Mouse (Mus musculus): ENCODE results near the gene Pold1. TPM values are rescaled to one million over a fixed set of nuclear protein-coding genes. Genes with fewer than 3 reads are reported as not detected.

Gene Pold1
- total and polyA plus RNA-seq, 2 experiments from 2014 or later: 18.3 to 41.8 TPM

DNA sequence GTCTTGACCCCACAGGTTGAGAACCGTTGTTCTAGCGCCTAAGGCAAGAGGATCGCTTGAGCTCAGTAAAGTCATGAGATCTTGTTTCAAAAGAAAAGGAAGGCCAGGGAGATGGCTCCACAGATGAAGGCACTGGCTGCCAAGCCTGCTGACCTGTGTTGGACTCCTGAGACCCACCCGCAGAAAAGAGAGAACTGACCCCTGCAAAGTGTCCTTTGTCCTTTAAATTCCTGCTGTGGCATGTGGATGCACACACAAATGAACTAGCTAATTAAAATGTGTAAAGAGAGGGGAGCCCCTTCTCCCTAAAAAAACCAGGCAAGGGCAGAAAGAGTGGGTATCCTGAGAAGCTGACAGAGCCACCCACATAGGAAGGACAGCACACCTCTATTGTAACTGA lies 23.2 kb upstream of the Pold1 start:
- 71% methylated on average over 4 of the region's 4 CpGs for WGBS
- DNase-seq (ENCODE audit: low spot score): no peak
- no peak overlapping the region for H3K4me2 ChIP-seq (ENCODE audit: low read depth, low read length)

DNA sequence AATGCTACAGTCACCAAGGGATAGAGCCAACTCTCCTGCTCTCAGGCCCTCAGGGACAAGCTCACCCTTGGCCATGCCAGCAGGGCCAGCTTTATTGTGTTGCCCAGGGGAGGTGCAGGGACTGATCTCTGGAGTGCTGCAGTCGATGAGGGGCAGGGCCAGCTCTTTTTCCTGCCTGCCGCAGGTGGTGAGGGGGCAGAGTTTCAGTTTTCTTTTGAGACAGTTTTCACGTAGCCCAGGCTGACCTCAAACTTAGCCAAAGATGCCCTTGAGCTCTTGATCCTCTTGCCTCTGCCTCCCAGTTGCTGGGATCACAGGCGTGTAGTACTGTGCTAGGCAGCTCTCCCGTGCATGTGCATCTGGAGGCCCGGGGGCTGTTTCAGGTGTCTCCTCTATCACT lies 22.3 kb upstream of the Pold1 start:
- TF ChIP-seq CTCF (IDR thresholded peaks at IDR 0.05; ENCODE audit: low read depth): no peak
- H3K27me3 ChIP-seq (ENCODE audit: control insufficient read depth, insufficient read depth, low read length): 0 out of 2 replicates have a peak, but pooled peaks cover 10% of the 10 kb centered on the region

More for the DNA sequence above, 23.2 kb upstream of the Pold1 start:
- no peak overlapping the region for H3K4me3 ChIP-seq (ENCODE audit: low read depth, low read length)
- H3K9ac ChIP-seq (replicated peaks; ENCODE audit: low read depth, low read length): no peak overlapping the region
- ATAC-seq (ENCODE audit: insufficient read depth, low read depth): no peak
- H3K27me3 ChIP-seq (ENCODE audit: control insufficient read depth, insufficient read depth, low read length): 0 out of 2 replicates have a peak, but pooled peaks cover 10% of the 10 kb centered on the region
- no peaks in the 10 kb centered on the region for H3K4me1 ChIP-seq (ENCODE audit: control insufficient read depth, insufficient read depth)
- H3K27ac ChIP-seq (ENCODE audit: low read depth): no peak overlapping the region
- H3K36me3 ChIP-seq (replicated peaks; ENCODE audit: control insufficient read depth, insufficient read depth, low read length): no peaks in the 10 kb centered on the region
- no peaks in the 10 kb centered on the region for H3K9me3 ChIP-seq (replicated peaks; ENCODE audit: control insufficient read depth, low read length)
- TF ChIP-seq EP300 (IDR thresholded peaks at IDR 0.05; ENCODE audit: low read depth) (no peak), CTCF (IDR thresholded peaks at IDR 0.05; ENCODE audit: low read depth) (no peak)

GRCm38 (mm10) chr7:44568803-44569202 lies 20.2 kb upstream of the Pold1 start:
- H3K9ac ChIP-seq (replicated peaks; ENCODE audit: low read depth, low read length): no peak overlapping the region
- no peak overlapping the region for H3K4me3 ChIP-seq (ENCODE audit: low read depth, low read length)
- WGBS: 62% methylated on average over 9 of the region's 9 CpGs
- DNase-seq (ENCODE audit: low spot score): no peak
- no peaks in the 10 kb centered on the region for H3K4me1 ChIP-seq (ENCODE audit: control insufficient read depth, insufficient read depth)
- H3K4me2 ChIP-seq (ENCODE audit: low read depth, low read length): no peak overlapping the region
- ATAC-seq (ENCODE audit: insufficient read depth, low read depth): no peak
- no peak for TF ChIP-seq CTCF (IDR thresholded peaks at IDR 0.05; ENCODE audit: low read depth)
- no peak for TF ChIP-seq EP300 (IDR thresholded peaks at IDR 0.05; ENCODE audit: low read depth)
- peaks cover 14% of the 10 kb centered on the region; the same call in 1 of the 2 replicates for H3K27me3 ChIP-seq (ENCODE audit: control insufficient read depth, insufficient read depth, low read length)
- H3K9me3 ChIP-seq (replicated peaks; ENCODE audit: control insufficient read depth, low read length): no peaks in the 10 kb centered on the region
- H3K36me3 ChIP-seq (replicated peaks; ENCODE audit: control insufficient read depth, insufficient read depth, low read length): no peaks in the 10 kb centered on the region
- no peak overlapping the region for H3K27ac ChIP-seq (ENCODE audit: low read depth)

More for the DNA sequence above, 22.3 kb upstream of the Pold1 start:
- H3K4me2 ChIP-seq (ENCODE audit: low read depth, low read length): no peak overlapping the region
- 64% methylated on average over 6 of the region's 6 CpGs for WGBS
- H3K4me1 ChIP-seq (ENCODE audit: control insufficient read depth, insufficient read depth): no peaks in the 10 kb centered on the region
- H3K9me3 ChIP-seq (replicated peaks; ENCODE audit: control insufficient read depth, low read length): no peaks in the 10 kb centered on the region
- no peak overlapping the region for H3K9ac ChIP-seq (replicated peaks; ENCODE audit: low read depth, low read length)
- H3K4me3 ChIP-seq (ENCODE audit: low read depth, low read length): no peak overlapping the region
- ATAC-seq (ENCODE audit: insufficient read depth, low read depth) (no peak), DNase-seq (ENCODE audit: low spot score) (no peak)
- no peaks in the 10 kb centered on the region for H3K36me3 ChIP-seq (replicated peaks; ENCODE audit: control insufficient read depth, insufficient read depth, low read length)
- H3K27ac ChIP-seq (ENCODE audit: low read depth): no peak overlapping the region

- TF ChIP-seq CTCF (IDR thresholded peaks at IDR 0.05; ENCODE audit: low read depth): no peak
- no peak for TF ChIP-seq EP300 (IDR thresholded peaks at IDR 0.05; ENCODE audit: low read depth)
- DNase-seq (ENCODE audit: low spot score) (no peak), ATAC-seq (ENCODE audit: insufficient read depth, low read depth) (no peak)
- H3K9me3 ChIP-seq (replicated peaks; ENCODE audit: control insufficient read depth, low read length): no peaks in the 10 kb centered on the region
- no peaks in the 10 kb centered on the region for H3K36me3 ChIP-seq (replicated peaks; ENCODE audit: control insufficient read depth, insufficient read depth, low read length)
- no peak overlapping the region for H3K9ac ChIP-seq (replicated peaks; ENCODE audit: low read depth, low read length)
- H3K4me1 ChIP-seq (ENCODE audit: control insufficient read depth, insufficient read depth): no peaks in the 10 kb centered on the region
- H3K4me2 ChIP-seq (ENCODE audit: low read depth, low read length): no peak overlapping the region
- no peak overlapping the region for H3K27ac ChIP-seq (ENCODE audit: low read depth)
- H3K27me3 ChIP-seq (ENCODE audit: control insufficient read depth, insufficient read depth, low read length): peaks cover 14% of the 10 kb centered on the region; the same call in 1 of the 2 replicates
- H3K4me3 ChIP-seq (ENCODE audit: low read depth, low read length): no peak overlapping the region
- WGBS: 55% methylated on average over 6 of the region's 6 CpGs
Measured at GRCm38 (mm10) chr7:44565414-44565813, 16.8 kb upstream of the Pold1 start.

DNA sequence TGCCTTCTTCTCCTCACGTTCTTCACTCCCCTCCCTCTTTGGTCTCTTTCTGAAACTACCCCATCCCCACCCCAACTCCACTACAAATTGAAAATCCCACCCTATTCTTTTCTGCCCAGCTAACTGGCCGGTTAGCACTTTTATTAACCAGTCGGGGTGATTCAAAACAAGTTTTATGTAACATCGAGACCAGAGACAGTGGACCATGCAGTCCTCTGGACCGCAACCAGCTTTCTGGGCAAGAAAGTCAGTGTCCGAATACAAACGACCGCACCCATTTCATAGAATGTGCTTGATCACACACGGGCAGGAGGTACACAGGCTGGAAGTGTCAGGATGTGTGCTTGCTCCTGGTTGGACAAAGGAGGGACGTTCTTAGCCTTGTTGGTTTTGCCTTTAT lies 15.8 kb upstream of the Pold1 start:
- Histone ChIP-seq H3K27me3 (ENCODE audit: control insufficient read depth, insufficient read depth, low read length) (peaks cover 14% of the 10 kb centered on the region; the same call in 1 of the 2 replicates), H3K9me3 (replicated peaks; ENCODE audit: control insufficient read depth, low read length) (no peaks in the 10 kb centered on the region), H3K4me3 (ENCODE audit: low read depth, low read length) (no peak overlapping the region), H3K4me1 (ENCODE audit: control insufficient read depth, insufficient read depth) (no peaks in the 10 kb centered on the region), H3K9ac (replicated peaks; ENCODE audit: low read depth, low read length) (no peak overlapping the region), H3K27ac (ENCODE audit: low read depth) (no peak overlapping the region), H3K4me2 (ENCODE audit: low read depth, low read length) (no peak overlapping the region), H3K36me3 (replicated peaks; ENCODE audit: control insufficient read depth, insufficient read depth, low read length) (no peaks in the 10 kb centered on the region)
- ATAC-seq (ENCODE audit: insufficient read depth, low read depth): no peak
- TF ChIP-seq CTCF (IDR thresholded peaks at IDR 0.05; ENCODE audit: low read depth) (no peak), EP300 (IDR thresholded peaks at IDR 0.05; ENCODE audit: low read depth) (no peak)
- DNase-seq (ENCODE audit: low spot score): no peak
- WGBS: 78% methylated on average over 10 of the region's 10 CpGs

GRCm38 (mm10) chr7:44563284-44563683 lies 14.6 kb upstream of the Pold1 start:
- Histone ChIP-seq H3K9ac (replicated peaks; ENCODE audit: low read depth, low read length) (no peak overlapping the region), H3K9me3 (replicated peaks; ENCODE audit: control insufficient read depth, low read length) (no peaks in the 10 kb centered on the region), H3K27ac (ENCODE audit: low read depth) (no peak overlapping the region), H3K36me3 (replicated peaks; ENCODE audit: control insufficient read depth, insufficient read depth, low read length) (no peaks in the 10 kb centered on the region), H3K4me1 (ENCODE audit: control insufficient read depth, insufficient read depth) (no peaks in the 10 kb centered on the region), H3K4me2 (ENCODE audit: low read depth, low read length) (no peak overlapping the region), H3K27me3 (ENCODE audit: control insufficient read depth, insufficient read depth, low read length) (peaks cover 7% of the 10 kb centered on the region; the same call in 1 of the 2 replicates), H3K4me3 (ENCODE audit: low read depth, low read length) (no peak overlapping the region)
- WGBS: 34% methylated on average over 8 of the region's 8 CpGs
- DNase-seq (ENCODE audit: low spot score) (no peak), ATAC-seq (ENCODE audit: insufficient read depth, low read depth) (no peak)
- TF ChIP-seq EP300 (IDR thresholded peaks at IDR 0.05; ENCODE audit: low read depth) (no peak), CTCF (IDR thresholded peaks at IDR 0.05; ENCODE audit: low read depth) (no peak)
